Mouse (Mus musculus) heart, postnatal 36 days (tissue): ENCODE results near the gene Nat8f6. TPM values are rescaled to one million over a fixed set of nuclear protein-coding genes. Genes with fewer than 3 reads are reported as not detected.
A peak's percentile ranks its signal among the peaks of the same experiment; 100 is the strongest.
"Not testable (repeated sequence)": the region's sequence is repeated elsewhere in the genome, so short reads cannot be mapped to it uniquely, and the experiment has no call there.

Source experiments
- DNase-seq, 2 experiments: peaks; one replicate each; pipeline ENCODE4 v3.0.0; 2021 to 2022
- intact Hi-C: fragments of 180-260 bp; cut with DNase I; formaldehyde crosslinking; loops from one replicate; pipeline ENCODE4 v1.15.1; 2025
- total RNA-seq, 2 experiments: library from RNA; stranded (reverse); gene quantifications; 2 replicates each; pipeline ENCODE4 v1.2.3; 2021

Gene Nat8f6
- total RNA-seq, 2 experiments from 2014 or later: not detected

GRCm38 (mm10) chr6:85836827-85837226 lies 16.1 kb upstream of the Nat8f6 start:
- intact Hi-C loops: not testable (repeated sequence)
- DNase-seq: peak; percentile 58 to 74

GRCm38 (mm10) chr6:85836098-85836497 lies 15.3 kb upstream of the Nat8f6 start:
- DNase-seq, intact Hi-C loops: not testable (repeated sequence)

GRCm38 (mm10) chr6:85835104-85835503 lies 14.3 kb upstream of the Nat8f6 start:
- DNase-seq, intact Hi-C loops: not testable (repeated sequence)

GRCm38 (mm10) chr6:85834504-85835100 lies 13.8 kb upstream of the Nat8f6 start:
- intact Hi-C loops: loop anchor here (5.0 kb wide), 2 partner anchors 58 to 178 kb away; no protein-coding TSS in a partner anchor

GRCm38 (mm10) chr6:85831796-85832321 lies 11.1 kb upstream of the Nat8f6 start, which contains the start of gene Nat8:
Gene Nat8, minus strand, starts transcription at chr6:85832082.
- DNase-seq: no peak
- intact Hi-C loops: loop anchor here (5.0 kb wide), 2 partner anchors 60 to 180 kb away; no protein-coding TSS in a partner anchor

More at GRCm38 (mm10) chr6:85834504-85835100, 13.8 kb upstream of the Nat8f6 start:
- DNase-seq: peak in 1 of 2 experiments; percentile 42

- intact Hi-C loops: no loop called here
- no peak for DNase-seq
Observed at GRCm38 (mm10) chr6:85829462-85829861, 8.7 kb upstream of the Nat8f6 start.

GRCm38 (mm10) chr6:85825886-85826285 lies 5.1 kb upstream of the Nat8f6 start:
- intact Hi-C loops: no loop called here
- DNase-seq: no peak

- DNase-seq: no peak
- intact Hi-C loops: no loop called here
Observed at GRCm38 (mm10) chr6:85823382-85824090, 2.8 kb upstream of the Nat8f6 start.

GRCm38 (mm10) chr6:85822286-85822685 lies 1.5 kb upstream of the Nat8f6 start:
- no peak for DNase-seq
- intact Hi-C loops: no loop called here

- DNase-seq: no peak
- intact Hi-C loops: no loop called here
Observed at GRCm38 (mm10) chr6:85818338-85818737, 2.4 kb downstream of the Nat8f6 start.

GRCm38 (mm10) chr6:85813339-85813738 lies 7.4 kb downstream of the Nat8f6 start:
- intact Hi-C loops: no loop called here
- DNase-seq: no peak

GRCm38 (mm10) chr6:85810942-85811537 lies 9.7 kb downstream of the Nat8f6 start:
- DNase-seq, intact Hi-C loops: not testable (repeated sequence)

- intact Hi-C loops, DNase-seq: not testable (repeated sequence)
Observed at GRCm38 (mm10) chr6:85810514-85810913, 10.2 kb downstream of the Nat8f6 start.

- DNase-seq, intact Hi-C loops: not testable (repeated sequence)
Observed at GRCm38 (mm10) chr6:85809784-85810183, 11.0 kb downstream of the Nat8f6 start.

GRCm38 (mm10) chr6:85803180-85803579 lies 17.6 kb downstream of the Nat8f6 start:
- intact Hi-C loops: not testable (repeated sequence)
- DNase-seq: peak; percentile 14 to 39

- intact Hi-C loops: not testable (repeated sequence)
- DNase-seq: peak; percentile 43 to 46
Observed at GRCm38 (mm10) chr6:85765532-85765931, 55.2 kb downstream of the Nat8f6 start, which contains the start of gene Nat8f3. Gene Nat8f3, minus strand, starts transcription at chr6:85765754.

- intact Hi-C loops, DNase-seq: not testable (repeated sequence)
Observed at GRCm38 (mm10) chr6:85763127-85764070, 57.4 kb downstream of the Nat8f6 start.

GRCm38 (mm10) chr6:85762678-85763077 lies 58.1 kb downstream of the Nat8f6 start:
- DNase-seq, intact Hi-C loops: not testable (repeated sequence)
